Mouse (Mus musculus) liver, postnatal 0 days (tissue): ENCODE measurements at regions not wholly inside any gene's neighbourhood (a gene's known extent, or its start where the extent isn't known, plus 50 kb on each side); places are given as distances from the start of the nearest gene placed in this dataset.

Experiments
- CTCF ChIP-seq: sonication (generic); IDR thresholded peaks from 2 replicates; pipeline ENCODE4 v1.5.1; 2016; ENCODE audit warnings: antibody characterized with exemption, low read depth
- EP300 ChIP-seq: IDR thresholded peaks from 2 replicates; pipeline ENCODE4 v1.6.1; 2016; ENCODE audit warnings: antibody characterized with exemption, low read depth, mild to moderate bottlenecking

DNA sequence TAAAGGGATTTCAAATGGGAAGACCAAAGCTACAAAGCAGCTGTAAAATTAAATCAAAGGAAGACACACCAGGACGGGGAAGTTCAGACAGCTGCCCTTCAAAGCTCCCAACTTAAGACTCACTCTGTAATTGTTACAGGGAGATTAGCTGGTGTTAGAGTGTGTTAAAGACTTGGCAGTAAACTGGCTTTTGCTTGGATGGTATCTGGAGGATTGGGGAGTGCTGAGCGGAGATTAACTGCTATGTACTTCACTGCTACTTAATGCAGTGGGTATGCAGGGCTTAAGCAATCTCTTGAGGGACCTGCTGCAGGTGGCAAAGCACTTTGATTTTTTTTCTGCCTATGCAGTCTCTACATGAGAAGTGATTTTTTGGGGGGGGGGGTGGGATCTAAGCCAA, 62.0 kb upstream of the Sestd1 start:
- TF ChIP-seq CTCF (no peak), EP300 (no peak)
